Mouse (Mus musculus) C2C12 (cell line): ENCODE results near the gene C8g.

ENCODE experiments used
- CTCF ChIP-seq: IDR thresholded peaks from one replicate; pipeline ENCODE4 v1.5.1; 2011; ENCODE audit not compliant: control insufficient read depth, insufficient read depth, insufficient read length
- FOSL1 ChIP-seq: IDR thresholded peaks from one replicate; pipeline ENCODE4 v1.8.0; 2011; ENCODE audit warnings: mild to moderate bottlenecking, low read length; ENCODE audit not compliant: poor library complexity, insufficient read depth, severe bottlenecking
- MAX ChIP-seq: IDR thresholded peaks from one replicate; pipeline ENCODE4 v1.6.1; 2011; ENCODE audit warnings: mild to moderate bottlenecking, control low read depth
- MYOD1 ChIP-seq: IDR thresholded peaks from one replicate; pipeline ENCODE4 v1.6.1; 2011; ENCODE audit warnings: low read depth; ENCODE audit not compliant: control insufficient read depth, insufficient read length
- MYOG ChIP-seq: IDR thresholded peaks from one replicate; pipeline ENCODE4 v1.6.1; 2011; ENCODE audit not compliant: control insufficient read depth, insufficient read length; ENCODE audit errors: extremely low read depth

DNA sequence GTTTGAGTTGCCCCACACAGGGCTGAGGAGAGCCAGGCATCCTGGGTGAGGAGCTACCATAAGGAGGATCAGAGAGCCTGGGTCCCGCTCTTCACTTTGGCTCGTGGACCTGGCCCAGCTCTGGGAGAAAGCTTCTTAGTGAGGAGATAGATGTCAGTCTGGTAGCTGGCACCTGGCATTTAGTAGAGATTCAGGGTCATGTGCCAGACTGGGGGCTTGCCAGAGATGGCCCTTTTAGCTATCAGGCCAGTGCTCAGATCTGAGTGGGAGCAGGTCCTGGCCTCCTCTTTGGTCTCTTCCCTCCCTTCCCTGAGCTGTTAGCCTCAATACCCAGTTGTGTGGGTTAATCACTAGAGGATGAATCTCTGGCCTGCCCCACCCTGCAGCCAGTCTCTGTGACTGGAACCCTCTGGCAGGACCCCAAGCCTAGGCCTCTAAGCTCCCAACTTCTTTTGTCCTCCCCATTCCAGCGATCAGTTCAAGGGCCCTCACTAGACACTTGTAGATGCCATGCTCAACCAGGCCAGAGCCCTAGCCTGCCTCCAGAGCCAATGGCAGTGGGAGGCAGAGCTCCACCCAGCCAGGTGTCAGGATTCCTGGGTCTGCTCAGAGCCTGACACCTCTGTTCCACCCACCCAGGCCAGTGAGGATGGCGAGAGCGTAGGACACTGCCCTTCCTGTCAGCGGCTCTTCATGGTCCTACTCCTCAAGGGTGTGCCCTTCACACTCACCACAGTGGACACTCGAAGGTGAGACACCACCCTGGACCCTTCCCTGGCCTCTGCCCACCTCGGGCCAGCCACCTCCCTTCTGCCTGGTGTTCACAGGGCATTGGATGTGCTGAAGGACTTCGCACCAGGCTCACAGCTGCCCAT lies 44.3 kb downstream of the C8g start:
- TF ChIP-seq CTCF, result no peak
- no peak for TF ChIP-seq MAX
- TF ChIP-seq FOSL1, result no peak
- TF ChIP-seq MYOD1, result no peak
- TF ChIP-seq MYOG, result no peak
